Mouse (Mus musculus): Measurements from ENCODE around the gene Nckap1l.
"Not testable (repeated sequence)": the region's sequence is repeated elsewhere in the genome, so short reads cannot be mapped to it uniquely, and the experiment has no call there.

Gene Nckap1l

GRCm38 (mm10) chr15:103453551-103454218 is at the start of gene Nckap1l:
TSS of gene Nckap1l (plus strand) at chr15:103453794.
- no peak for DNase-seq (ENCODE audit: low spot score)

- not testable (repeated sequence) for DNase-seq (ENCODE audit: low spot score)
Measured at GRCm38 (mm10) chr15:103405586-103405985, 48.0 kb upstream of the Nckap1l start.

- DNase-seq (ENCODE audit: low spot score) = no peak
Measured at GRCm38 (mm10) chr15:103427017-103427416, 26.6 kb upstream of the Nckap1l start.

GRCm38 (mm10) chr15:103430241-103430640 is 23.4 kb upstream of the Nckap1l start, which contains the start of gene Gtsf1:
TSS of gene Gtsf1 (minus strand) at chr15:103430470.
- DNase-seq (ENCODE audit: low spot score) = no peak

GRCm38 (mm10) chr15:103445966-103446365 is 7.6 kb upstream of the Nckap1l start:
- not testable (repeated sequence) for DNase-seq (ENCODE audit: low spot score)

- DNase-seq (ENCODE audit: low spot score) = no peak
Measured at GRCm38 (mm10) chr15:103448369-103448768, 5.2 kb upstream of the Nckap1l start, which contains the start of gene Gtsf2. TSS of gene Gtsf2 (minus strand) at chr15:103448469.

- DNase-seq (ENCODE audit: low spot score) = no peak
Measured at GRCm38 (mm10) chr15:103454449-103454848, 855 bp downstream of the Nckap1l start.

GRCm38 (mm10) chr15:103462539-103463261 is 9.1 kb downstream of the Nckap1l start:
- no peak for DNase-seq (ENCODE audit: low spot score)

- no peak for DNase-seq (ENCODE audit: low spot score)
Measured at GRCm38 (mm10) chr15:103471488-103472194, 18.0 kb downstream of the Nckap1l start.

GRCm38 (mm10) chr15:103472265-103472664 is 18.7 kb downstream of the Nckap1l start:
- no peak for DNase-seq (ENCODE audit: low spot score)

- no peak for DNase-seq (ENCODE audit: low spot score)
Measured at GRCm38 (mm10) chr15:103473182-103473581, 19.6 kb downstream of the Nckap1l start.

GRCm38 (mm10) chr15:103473769-103474168 is 20.2 kb downstream of the Nckap1l start:
- DNase-seq (ENCODE audit: low spot score) = no peak

GRCm38 (mm10) chr15:103479080-103479606 is 25.5 kb downstream of the Nckap1l start:
- no peak for DNase-seq (ENCODE audit: low spot score)

- DNase-seq (ENCODE audit: low spot score) = no peak
Measured at GRCm38 (mm10) chr15:103480129-103480528, 26.5 kb downstream of the Nckap1l start.

GRCm38 (mm10) chr15:103482488-103482887 is 28.9 kb downstream of the Nckap1l start:
- no peak for DNase-seq (ENCODE audit: low spot score)

- no peak for DNase-seq (ENCODE audit: low spot score)
Measured at GRCm38 (mm10) chr15:103484490-103484889, 30.9 kb downstream of the Nckap1l start.

- no peak for DNase-seq (ENCODE audit: low spot score)
Measured at GRCm38 (mm10) chr15:103485106-103485505, 31.5 kb downstream of the Nckap1l start.

- DNase-seq (ENCODE audit: low spot score) = no peak
Measured at GRCm38 (mm10) chr15:103486658-103487057, 33.1 kb downstream of the Nckap1l start.

GRCm38 (mm10) chr15:103488336-103488735 is 34.7 kb downstream of the Nckap1l start:
- no peak for DNase-seq (ENCODE audit: low spot score)

- DNase-seq (ENCODE audit: low spot score) = no peak
Measured at GRCm38 (mm10) chr15:103496204-103497140, 42.9 kb downstream of the Nckap1l start.

- no peak for DNase-seq (ENCODE audit: low spot score)
Measured at GRCm38 (mm10) chr15:103498157-103498556, 44.6 kb downstream of the Nckap1l start.
